In the genomic region with DNA sequence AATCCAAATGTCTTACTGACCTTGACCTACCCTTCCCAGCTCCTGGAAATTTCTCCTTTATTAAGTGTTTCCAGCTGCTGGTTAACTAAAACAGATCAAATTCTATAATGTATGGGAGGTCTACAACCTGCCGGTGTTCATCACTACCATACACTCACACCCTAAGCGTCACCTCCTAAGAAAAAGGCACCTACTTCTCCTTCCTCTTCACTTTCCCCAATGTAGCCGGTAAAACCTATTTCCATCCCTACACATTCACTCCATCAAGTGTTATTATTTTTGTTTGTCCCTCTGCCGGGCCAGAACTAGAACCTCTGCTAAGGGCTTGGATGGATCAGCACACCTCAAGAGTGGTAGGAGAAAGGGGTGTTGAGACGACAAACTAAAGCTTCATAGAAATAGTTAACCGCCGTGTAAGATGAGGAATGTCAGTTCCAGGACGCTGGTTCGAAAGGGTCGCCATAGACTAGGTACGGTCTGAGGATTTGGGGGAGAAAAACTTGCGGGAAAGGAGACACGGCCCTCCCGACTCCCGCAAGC, we compare ENCODE assay signal across 8 mouse cellular contexts. TPM values are rescaled to one million over a fixed set of nuclear protein-coding genes. Genes with fewer than 3 reads are reported as not detected.
DNase-seq lines count a peak whose midpoint lies in the region; ATAC-seq and TF ChIP-seq lines count a peak whose summit lies in the region.

No protein-coding gene starts in this region.

- H3K27me3 ChIP-seq in embryonic facial prominence, embryonic 11.5 days (ENCODE audit: control insufficient read depth, insufficient read depth, low read length), result no peaks in the 10 kb centered on the region
- H3K27me3 ChIP-seq in intestine, embryonic 15.5 days (replicated peaks), result no peaks in the 10 kb centered on the region
- H3K27me3 ChIP-seq in neural tube, embryonic 13.5 days, result no peaks in the 10 kb centered on the region

- no peaks in the 10 kb centered on the region; the same call in 1 of the 2 replicates for H3K4me1 ChIP-seq in embryonic facial prominence, embryonic 11.5 days (ENCODE audit: control insufficient read depth, insufficient read depth, low read length)
- H3K4me1 ChIP-seq in intestine, embryonic 15.5 days (replicated peaks), result peaks cover 11% of the 10 kb centered on the region; the same call in 1 of the 2 replicates
- H3K4me1 ChIP-seq in neural tube, embryonic 13.5 days (replicated peaks), result peaks cover 18% of the 10 kb centered on the region

- peak overlapping the region; percentile 62 for H3K4me2 ChIP-seq in embryonic facial prominence, embryonic 11.5 days (ENCODE audit: low read depth, low read length)
- peak overlapping the region; percentile 74 for H3K4me2 ChIP-seq in intestine, embryonic 15.5 days (replicated peaks)
- H3K4me2 ChIP-seq in neural tube, embryonic 13.5 days, result peak overlapping the region; percentile 88

- 4% methylated on average over 15 of the region's 15 CpGs for WGBS in embryonic facial prominence, embryonic 11.5 days
- 5% methylated on average over 15 of the region's 15 CpGs for WGBS in intestine, embryonic 15.5 days
- 6% methylated on average over 15 of the region's 15 CpGs for WGBS in neural tube, embryonic 13.5 days

- H3K4me3 ChIP-seq in layer of hippocampus, adult 2 months, result peak overlapping the region; percentile 89
- peak overlapping the region; percentile 92 for H3K4me3 ChIP-seq in embryonic facial prominence, embryonic 11.5 days (ENCODE audit: low read depth, low read length)
- H3K4me3 ChIP-seq in intestine, embryonic 15.5 days (replicated peaks), result peak overlapping the region; percentile 89
- peak overlapping the region; percentile 71 for H3K4me3 ChIP-seq in neural tube, embryonic 13.5 days

- no peaks in the 10 kb centered on the region for H3K9me3 ChIP-seq in embryonic facial prominence, embryonic 11.5 days (replicated peaks; ENCODE audit: control insufficient read depth, low read length)
- H3K9me3 ChIP-seq in intestine, embryonic 15.5 days, result no peaks in the 10 kb centered on the region
- H3K9me3 ChIP-seq in neural tube, embryonic 13.5 days, result no peaks in the 10 kb centered on the region

- no peak for DNase-seq in layer of hippocampus, adult 2 months (ENCODE audit: low spot score in 2 of 2)
- no peak for DNase-seq in layer of hippocampus, adult 9-11 months
- peak; percentile 65 for DNase-seq in embryonic facial prominence, embryonic 11.5 days (ENCODE audit: low spot score)
- DNase-seq in adrenal gland, postnatal 10 days, result no peak
- no peak for DNase-seq in urinary bladder, adult 18-20 months (ENCODE audit: low spot score in 2 of 2)
- no peak for DNase-seq in adrenal gland, adult 2 months

- H3K9ac ChIP-seq in embryonic facial prominence, embryonic 11.5 days (replicated peaks; ENCODE audit: low read length), result peak overlapping the region; percentile 90
- H3K9ac ChIP-seq in intestine, embryonic 15.5 days, result peak overlapping the region; percentile 77
- peak overlapping the region; percentile 80 for H3K9ac ChIP-seq in neural tube, embryonic 13.5 days

- peak overlapping the region; percentile 91 for H3K27ac ChIP-seq in layer of hippocampus, adult 2 months
- no peak overlapping the region for H3K27ac ChIP-seq in embryonic facial prominence, embryonic 11.5 days (replicated peaks; ENCODE audit: low read depth, low read length)
- H3K27ac ChIP-seq in intestine, embryonic 15.5 days, result no peak overlapping the region
- peak overlapping the region; percentile 52 for H3K27ac ChIP-seq in neural tube, embryonic 13.5 days (replicated peaks)

- no peak for TF ChIP-seq CTCF in layer of hippocampus, adult 2 months (conservative IDR thresholded peaks at IDR 0.05)

- no peak; the same call in 1 of the 2 replicates for ATAC-seq in embryonic facial prominence, embryonic 11.5 days (replicated peaks; ENCODE audit: insufficient number of reproducible peaks, low FRiP score, low TSS enrichment, low read depth)
- peak; percentile 48 for ATAC-seq in intestine, embryonic 15.5 days
- ATAC-seq in neural tube, embryonic 13.5 days (ENCODE audit: low read depth), result peak; percentile 51

- no peaks in the 10 kb centered on the region; the same call in 1 of the 2 replicates for H3K36me3 ChIP-seq in embryonic facial prominence, embryonic 11.5 days (replicated peaks; ENCODE audit: control insufficient read depth, insufficient read depth, low read depth, low read length)
- peaks cover 11% of the 10 kb centered on the region; the same call in 1 of the 2 replicates for H3K36me3 ChIP-seq in intestine, embryonic 15.5 days
- H3K36me3 ChIP-seq in neural tube, embryonic 13.5 days, result no peaks in the 10 kb centered on the region

RNA-seq across cellular contexts. Expression of a gene that starts 0.4 kb away (rescaled TPM):
- total RNA-seq in layer of hippocampus, adult 2 months (2021), result 10 to 100 TPM; 38.4 to 48.7 TPM
- 11.9 and 12.0 TPM in 2 replicates for polyA plus RNA-seq in embryonic facial prominence, embryonic 11.5 days (2014; fragmentation: Nextera tagmentation; extraction: Ambion mirVana)
- polyA plus RNA-seq in intestine, embryonic 15.5 days (2015; fragmentation: Nextera tagmentation; extraction: Ambion mirVana), result 11.9 and 12.6 TPM in 2 replicates
- polyA plus RNA-seq in neural tube, embryonic 13.5 days (2015; fragmentation: Nextera tagmentation; extraction: Ambion mirVana), result 16.6 and 17.5 TPM in 2 replicates
- total RNA-seq in adrenal gland, postnatal 10 days (2021), result 10 to 100 TPM; 20.4 to 34.7 TPM
- total RNA-seq in adrenal gland, adult 2 months (2021), result 10 to 100 TPM; 12.4 to 14.5 TPM
- 2.2 and 5.9 TPM in 2 replicates for polyA plus RNA-seq in adrenal gland, adult 2 months (2012; rRNA removed)

RNA-seq across cellular contexts. Expression of a gene that starts 0.5 kb away (rescaled TPM):
- 1 to 10 TPM in 1 of 2 experiments, under 1 TPM in 1; 0.87 to 1.3 TPM for total RNA-seq in layer of hippocampus, adult 2 months (2021)
- 23.4 and 25.1 TPM in 2 replicates for polyA plus RNA-seq in embryonic facial prominence, embryonic 11.5 days (2014; fragmentation: Nextera tagmentation; extraction: Ambion mirVana)
- polyA plus RNA-seq in intestine, embryonic 15.5 days (2015; fragmentation: Nextera tagmentation; extraction: Ambion mirVana), result 17.0 and 18.8 TPM in 2 replicates
- polyA plus RNA-seq in neural tube, embryonic 13.5 days (2015; fragmentation: Nextera tagmentation; extraction: Ambion mirVana), result 4.6 and 4.9 TPM in 2 replicates
- 1 to 10 TPM; 3.5 to 5.1 TPM for total RNA-seq in adrenal gland, postnatal 10 days (2021)
- 1 to 10 TPM in 1 of 2 experiments, under 1 TPM in 1; 0.52 to 1.2 TPM for total RNA-seq in adrenal gland, adult 2 months (2021)
- 0.17 and 0.22 TPM in 2 replicates for polyA plus RNA-seq in adrenal gland, adult 2 months (2012; rRNA removed)

RNA-seq across cellular contexts. Expression of a gene that starts 25.9 kb away (rescaled TPM):
- not detected for total RNA-seq in layer of hippocampus, adult 2 months (2021)
- not detected in 2 replicates for polyA plus RNA-seq in embryonic facial prominence, embryonic 11.5 days (2014; fragmentation: Nextera tagmentation; extraction: Ambion mirVana)
- polyA plus RNA-seq in intestine, embryonic 15.5 days (2015; fragmentation: Nextera tagmentation; extraction: Ambion mirVana), result not detected in 2 replicates
- not detected in 2 replicates for polyA plus RNA-seq in neural tube, embryonic 13.5 days (2015; fragmentation: Nextera tagmentation; extraction: Ambion mirVana)
- total RNA-seq in adrenal gland, postnatal 10 days (2021), result not detected
- not detected for total RNA-seq in adrenal gland, adult 2 months (2021)
- not detected in 2 replicates for polyA plus RNA-seq in adrenal gland, adult 2 months (2012; rRNA removed)

RNA-seq across cellular contexts. Expression of a gene that starts 35.3 kb away (rescaled TPM):
- 1 to 10 TPM in 1 of 2 experiments, under 1 TPM in 1; 0.98 to 1.7 TPM for total RNA-seq in layer of hippocampus, adult 2 months (2021)
- 9.8 and 11.9 TPM in 2 replicates for polyA plus RNA-seq in embryonic facial prominence, embryonic 11.5 days (2014; fragmentation: Nextera tagmentation; extraction: Ambion mirVana)
- polyA plus RNA-seq in intestine, embryonic 15.5 days (2015; fragmentation: Nextera tagmentation; extraction: Ambion mirVana), result 7.2 and 10.5 TPM in 2 replicates
- 2.0 and 2.6 TPM in 2 replicates for polyA plus RNA-seq in neural tube, embryonic 13.5 days (2015; fragmentation: Nextera tagmentation; extraction: Ambion mirVana)
- 1 to 10 TPM; 1.6 to 1.8 TPM for total RNA-seq in adrenal gland, postnatal 10 days (2021)
- 1 to 10 TPM; 2.2 TPM for total RNA-seq in adrenal gland, adult 2 months (2021)
- polyA plus RNA-seq in adrenal gland, adult 2 months (2012; rRNA removed), result 3.5 and 4.9 TPM in 2 replicates

RNA-seq across cellular contexts. Expression of a gene that starts 36.4 kb away (rescaled TPM):
- total RNA-seq in layer of hippocampus, adult 2 months (2021), result 10 to 100 TPM; 16.9 to 18.9 TPM
- 10.0 and 10.5 TPM in 2 replicates for polyA plus RNA-seq in embryonic facial prominence, embryonic 11.5 days (2014; fragmentation: Nextera tagmentation; extraction: Ambion mirVana)
- 9.8 and 10.7 TPM in 2 replicates for polyA plus RNA-seq in intestine, embryonic 15.5 days (2015; fragmentation: Nextera tagmentation; extraction: Ambion mirVana)
- polyA plus RNA-seq in neural tube, embryonic 13.5 days (2015; fragmentation: Nextera tagmentation; extraction: Ambion mirVana), result 6.9 and 7.8 TPM in 2 replicates
- 10 to 100 TPM; 18.1 to 24.0 TPM for total RNA-seq in adrenal gland, postnatal 10 days (2021)
- total RNA-seq in adrenal gland, adult 2 months (2021), result 10 to 100 TPM in 1 of 2 experiments, 1 to 10 TPM in 1; 9.5 to 16.8 TPM
- polyA plus RNA-seq in adrenal gland, adult 2 months (2012; rRNA removed), result 20.7 and 27.7 TPM in 2 replicates

Comparison
In these comparisons a context has a peak if more than half of its experiments do, and no peak if none do; other contexts are left out.
1. H3K27ac ChIP-seq: peak in layer of hippocampus, adult 2 months (single experiment) and neural tube, embryonic 13.5 days (single experiment); none in embryonic facial prominence, embryonic 11.5 days (single experiment) and intestine, embryonic 15.5 days (single experiment).
2. Peak in every context shown above with its lines, with median percentiles within 50 percentile points of each other: H3K4me3 ChIP-seq, H3K4me2 ChIP-seq and H3K9ac ChIP-seq.